Mouse (Mus musculus): ENCODE data around the gene Slc22a15. TPM values are rescaled to one million over a fixed set of nuclear protein-coding genes. Genes with fewer than 3 reads are reported as not detected.

The Slc22a15 gene
- polyA plus RNA-seq, 1 experiment from 2014 or later: 4.8 TPM

- DNase-seq (ENCODE audit: low spot score): no peak
- Histone ChIP-seq H3K4me3 (ENCODE audit: low read depth, low read length) (no peak overlapping the region), H3K36me3 (ENCODE audit: control insufficient read depth, insufficient read depth, low read length) (no peaks in the 10 kb centered on the region), H3K4me2 (ENCODE audit: low read depth, low read length) (no peak overlapping the region), H3K9ac (ENCODE audit: low read depth, low read length) (no peak overlapping the region), H3K27me3 (replicated peaks; ENCODE audit: control insufficient read depth, insufficient read depth, low read length) (no peaks in the 10 kb centered on the region), H3K4me1 (ENCODE audit: control insufficient read depth, insufficient read depth, low read length) (no peaks in the 10 kb centered on the region), H3K9me3 (ENCODE audit: control insufficient read depth, low read length) (no peaks in the 10 kb centered on the region), H3K27ac (replicated peaks; ENCODE audit: low read depth, low read length) (no peak overlapping the region)
- no peak for ATAC-seq (ENCODE audit: low read depth)
- 88% methylated on average over 9 of the region's 9 CpGs for WGBS
Observed at GRCm38 (mm10) chr3:101839327-101839726, 84.9 kb downstream of the Slc22a15 start.

GRCm38 (mm10) chr3:101836971-101837370, 87.3 kb downstream of the Slc22a15 start:
- Histone ChIP-seq H3K4me1 (ENCODE audit: control insufficient read depth, insufficient read depth, low read length) (no peaks in the 10 kb centered on the region), H3K9ac (ENCODE audit: low read depth, low read length) (no peak overlapping the region), H3K4me2 (ENCODE audit: low read depth, low read length) (peak overlapping the region; percentile 52; the same call in 1 of the 2 replicates), H3K27me3 (replicated peaks; ENCODE audit: control insufficient read depth, insufficient read depth, low read length) (no peaks in the 10 kb centered on the region), H3K36me3 (ENCODE audit: control insufficient read depth, insufficient read depth, low read length) (no peaks in the 10 kb centered on the region), H3K27ac (replicated peaks; ENCODE audit: low read depth, low read length) (peak overlapping the region; percentile 64), H3K9me3 (ENCODE audit: control insufficient read depth, low read length) (no peaks in the 10 kb centered on the region), H3K4me3 (ENCODE audit: low read depth, low read length) (no peak overlapping the region)
- ATAC-seq (ENCODE audit: low read depth) (no peak), DNase-seq (ENCODE audit: low spot score) (no peak)
- WGBS: 75% methylated on average over 3 of the region's 3 CpGs

GRCm38 (mm10) chr3:101836532-101836931, 87.7 kb downstream of the Slc22a15 start:
- no peak; the same call in 1 of the 2 replicates for ATAC-seq (ENCODE audit: low read depth)
- 65% methylated on average over 5 of the region's 5 CpGs for WGBS
- H3K4me2 ChIP-seq (ENCODE audit: low read depth, low read length): peak overlapping the region; percentile 52
- peak overlapping the region; percentile 64 for H3K27ac ChIP-seq (replicated peaks; ENCODE audit: low read depth, low read length)
- H3K4me3 ChIP-seq (ENCODE audit: low read depth, low read length): peak overlapping the region; percentile 16
- H3K4me1 ChIP-seq (ENCODE audit: control insufficient read depth, insufficient read depth, low read length): no peaks in the 10 kb centered on the region
- no peaks in the 10 kb centered on the region for H3K27me3 ChIP-seq (replicated peaks; ENCODE audit: control insufficient read depth, insufficient read depth, low read length)
- no peaks in the 10 kb centered on the region for H3K9me3 ChIP-seq (ENCODE audit: control insufficient read depth, low read length)
- DNase-seq (ENCODE audit: low spot score): no peak
- no peaks in the 10 kb centered on the region for H3K36me3 ChIP-seq (ENCODE audit: control insufficient read depth, insufficient read depth, low read length)
- H3K9ac ChIP-seq (ENCODE audit: low read depth, low read length): peak overlapping the region; percentile 47; the same call in 1 of the 2 replicates

GRCm38 (mm10) chr3:101836045-101836444, 88.2 kb downstream of the Slc22a15 start:
- Histone ChIP-seq H3K4me1 (ENCODE audit: control insufficient read depth, insufficient read depth, low read length) (no peaks in the 10 kb centered on the region), H3K27ac (replicated peaks; ENCODE audit: low read depth, low read length) (peak overlapping the region; percentile 77), H3K9ac (ENCODE audit: low read depth, low read length) (peak overlapping the region; percentile 47), H3K27me3 (replicated peaks; ENCODE audit: control insufficient read depth, insufficient read depth, low read length) (no peaks in the 10 kb centered on the region), H3K4me2 (ENCODE audit: low read depth, low read length) (peak overlapping the region; percentile 52), H3K9me3 (ENCODE audit: control insufficient read depth, low read length) (no peaks in the 10 kb centered on the region), H3K36me3 (ENCODE audit: control insufficient read depth, insufficient read depth, low read length) (no peaks in the 10 kb centered on the region), H3K4me3 (ENCODE audit: low read depth, low read length) (peak overlapping the region; percentile 16)
- ATAC-seq (ENCODE audit: low read depth) (peak; percentile 97), DNase-seq (ENCODE audit: low spot score) (peak; percentile 96)
- WGBS: 0% methylated on average over 8 of the region's 8 CpGs

- Histone ChIP-seq H3K4me2 (ENCODE audit: low read depth, low read length) (no peak overlapping the region), H3K4me3 (ENCODE audit: low read depth, low read length) (no peak overlapping the region), H3K36me3 (ENCODE audit: control insufficient read depth, insufficient read depth, low read length) (no peaks in the 10 kb centered on the region), H3K27me3 (replicated peaks; ENCODE audit: control insufficient read depth, insufficient read depth, low read length) (no peaks in the 10 kb centered on the region), H3K27ac (replicated peaks; ENCODE audit: low read depth, low read length) (no peak overlapping the region), H3K9me3 (ENCODE audit: control insufficient read depth, low read length) (no peaks in the 10 kb centered on the region), H3K4me1 (ENCODE audit: control insufficient read depth, insufficient read depth, low read length) (no peaks in the 10 kb centered on the region), H3K9ac (ENCODE audit: low read depth, low read length) (no peak overlapping the region)
- DNase-seq (ENCODE audit: low spot score): peak; percentile 79
- peak; percentile 36; the same call in 1 of the 2 replicates for ATAC-seq (ENCODE audit: low read depth)
- 26% methylated on average over 10 of the region's 10 CpGs for WGBS
Observed at GRCm38 (mm10) chr3:101831189-101831858, 92.9 kb downstream of the Slc22a15 start.

- no peak for DNase-seq (ENCODE audit: low spot score)
- H3K9me3 ChIP-seq (ENCODE audit: control insufficient read depth, low read length): no peaks in the 10 kb centered on the region
- H3K27me3 ChIP-seq (replicated peaks; ENCODE audit: control insufficient read depth, insufficient read depth, low read length): no peaks in the 10 kb centered on the region
- 68% methylated on average over 10 of the region's 10 CpGs for WGBS
- H3K27ac ChIP-seq (replicated peaks; ENCODE audit: low read depth, low read length): no peak overlapping the region
- H3K4me1 ChIP-seq (ENCODE audit: control insufficient read depth, insufficient read depth, low read length): no peaks in the 10 kb centered on the region
- ATAC-seq (ENCODE audit: low read depth): peak; percentile 60; the same call in 1 of the 2 replicates
- H3K4me2 ChIP-seq (ENCODE audit: low read depth, low read length): no peak overlapping the region
- no peak overlapping the region for H3K9ac ChIP-seq (ENCODE audit: low read depth, low read length)
- H3K4me3 ChIP-seq (ENCODE audit: low read depth, low read length): no peak overlapping the region
- no peaks in the 10 kb centered on the region for H3K36me3 ChIP-seq (ENCODE audit: control insufficient read depth, insufficient read depth, low read length)
Observed at GRCm38 (mm10) chr3:101829881-101830616, 94.2 kb downstream of the Slc22a15 start.

GRCm38 (mm10) chr3:101828595-101828994, 95.7 kb downstream of the Slc22a15 start:
- Histone ChIP-seq H3K9me3 (ENCODE audit: control insufficient read depth, low read length) (no peaks in the 10 kb centered on the region), H3K4me1 (ENCODE audit: control insufficient read depth, insufficient read depth, low read length) (no peaks in the 10 kb centered on the region), H3K4me3 (ENCODE audit: low read depth, low read length) (no peak overlapping the region), H3K9ac (ENCODE audit: low read depth, low read length) (no peak overlapping the region), H3K27ac (replicated peaks; ENCODE audit: low read depth, low read length) (no peak overlapping the region), H3K4me2 (ENCODE audit: low read depth, low read length) (no peak overlapping the region), H3K36me3 (ENCODE audit: control insufficient read depth, insufficient read depth, low read length) (no peaks in the 10 kb centered on the region), H3K27me3 (replicated peaks; ENCODE audit: control insufficient read depth, insufficient read depth, low read length) (no peaks in the 10 kb centered on the region)
- WGBS: 53% methylated on average over 3 of the region's 3 CpGs
- ATAC-seq (ENCODE audit: low read depth) (no peak), DNase-seq (ENCODE audit: low spot score) (no peak)

- Histone ChIP-seq H3K4me1 (ENCODE audit: control insufficient read depth, insufficient read depth, low read length) (no peaks in the 10 kb centered on the region), H3K27me3 (replicated peaks; ENCODE audit: control insufficient read depth, insufficient read depth, low read length) (no peaks in the 10 kb centered on the region), H3K27ac (replicated peaks; ENCODE audit: low read depth, low read length) (no peak overlapping the region), H3K4me2 (ENCODE audit: low read depth, low read length) (no peak overlapping the region), H3K9me3 (ENCODE audit: control insufficient read depth, low read length) (no peaks in the 10 kb centered on the region), H3K36me3 (ENCODE audit: control insufficient read depth, insufficient read depth, low read length) (no peaks in the 10 kb centered on the region), H3K4me3 (ENCODE audit: low read depth, low read length) (no peak overlapping the region), H3K9ac (ENCODE audit: low read depth, low read length) (no peak overlapping the region)
- WGBS: 84% methylated on average over 6 of the region's 6 CpGs
- DNase-seq (ENCODE audit: low spot score) (no peak), ATAC-seq (ENCODE audit: low read depth) (no peak)
Observed at GRCm38 (mm10) chr3:101827220-101827715, 97.0 kb downstream of the Slc22a15 start.
